Mouse (Mus musculus): ENCODE measurements at regions not wholly inside any gene's neighbourhood (a gene's known extent, or its start where the extent isn't known, plus 50 kb on each side); places are given as distances from the start of the nearest gene placed in this dataset.

- no peak for DNase-seq
Observed at GRCm38 (mm10) chr15:13287878-13288277, 114.4 kb upstream of the Cdh6 start.

- no peak for DNase-seq
Observed at GRCm38 (mm10) chr15:13285355-13285754, 111.9 kb upstream of the Cdh6 start.

- no peak for DNase-seq
Observed at GRCm38 (mm10) chr15:13284219-13284618, 110.7 kb upstream of the Cdh6 start.

- no peak for DNase-seq
Observed at GRCm38 (mm10) chr15:13283106-13283505, 109.6 kb upstream of the Cdh6 start.

GRCm38 (mm10) chr15:13276909-13277235, 103.4 kb upstream of the Cdh6 start:
- DNase-seq = no peak

- DNase-seq = no peak
Observed at GRCm38 (mm10) chr15:13276225-13276908, 102.9 kb upstream of the Cdh6 start.

- DNase-seq = no peak
Observed at GRCm38 (mm10) chr15:13275326-13275725, 101.9 kb upstream of the Cdh6 start.

GRCm38 (mm10) chr15:13274366-13275067, 101.0 kb upstream of the Cdh6 start:
- no peak for DNase-seq

GRCm38 (mm10) chr15:13246053-13246696, 72.7 kb upstream of the Cdh6 start:
- DNase-seq = no peak

- peak; percentile 18 to 49 for DNase-seq
Observed at GRCm38 (mm10) chr15:13244306-13244705, 70.8 kb upstream of the Cdh6 start.

GRCm38 (mm10) chr15:13243561-13243960, 70.1 kb upstream of the Cdh6 start:
- DNase-seq = no peak

- DNase-seq = no peak
Observed at GRCm38 (mm10) chr15:13240931-13241330, 67.5 kb upstream of the Cdh6 start.

GRCm38 (mm10) chr15:13236869-13237507, 63.5 kb upstream of the Cdh6 start:
- DNase-seq = no peak

GRCm38 (mm10) chr15:13232567-13233259, 59.2 kb upstream of the Cdh6 start:
- DNase-seq = no peak

GRCm38 (mm10) chr15:13231550-13231949, 58.1 kb upstream of the Cdh6 start:
- no peak for DNase-seq

- no peak for DNase-seq
Observed at GRCm38 (mm10) chr15:13228125-13228524, 54.6 kb upstream of the Cdh6 start.

All from kidney, postnatal 25 days (tissue).